Mouse (Mus musculus) embryo, embryonic 10.5 days (tissue): ENCODE measurements at regions not wholly inside any gene's neighbourhood (a gene's known extent, or its start where the extent isn't known, plus 50 kb on each side); places are given as distances from the start of the nearest gene placed in this dataset.

Experiments
- DNase-seq: peaks from one replicate; pipeline ENCODE4 v3.0.0-alpha.2; 2015; ENCODE audit warnings: low spot score

DNA sequence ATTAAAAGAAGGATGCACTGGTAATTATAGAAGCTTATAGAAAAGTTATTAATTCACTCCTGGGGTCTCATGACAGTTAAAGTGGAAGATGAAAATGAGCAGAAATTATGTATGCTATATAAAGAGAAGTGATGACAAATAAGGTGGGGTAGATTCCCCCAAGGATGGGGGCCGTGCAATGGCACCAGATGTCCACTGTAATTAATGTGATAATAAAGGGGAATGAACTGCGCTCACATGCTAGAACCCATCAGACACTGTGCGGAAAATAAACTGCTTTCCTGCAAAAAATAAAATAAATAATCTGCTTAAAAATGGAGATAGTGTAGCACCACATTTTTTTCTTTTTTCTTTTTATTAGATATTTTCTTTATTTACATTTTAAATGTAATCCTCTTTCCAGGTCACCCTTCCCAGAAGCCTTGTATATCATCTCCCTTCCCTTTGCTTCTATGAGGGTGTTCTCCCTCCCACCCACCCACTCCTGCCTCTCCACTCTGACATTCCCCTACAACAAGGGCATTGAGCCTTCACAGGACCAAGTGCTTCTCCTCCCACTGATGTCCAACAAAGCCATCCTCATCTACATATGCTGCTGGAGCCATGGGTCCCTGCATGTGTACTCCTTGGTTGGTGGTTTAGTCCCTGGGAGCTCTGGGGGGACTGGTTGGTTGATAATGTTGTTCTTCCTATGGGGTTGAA is 934.0 kb upstream of the Pcdh20 start:
- DNase-seq = no peak

DNA sequence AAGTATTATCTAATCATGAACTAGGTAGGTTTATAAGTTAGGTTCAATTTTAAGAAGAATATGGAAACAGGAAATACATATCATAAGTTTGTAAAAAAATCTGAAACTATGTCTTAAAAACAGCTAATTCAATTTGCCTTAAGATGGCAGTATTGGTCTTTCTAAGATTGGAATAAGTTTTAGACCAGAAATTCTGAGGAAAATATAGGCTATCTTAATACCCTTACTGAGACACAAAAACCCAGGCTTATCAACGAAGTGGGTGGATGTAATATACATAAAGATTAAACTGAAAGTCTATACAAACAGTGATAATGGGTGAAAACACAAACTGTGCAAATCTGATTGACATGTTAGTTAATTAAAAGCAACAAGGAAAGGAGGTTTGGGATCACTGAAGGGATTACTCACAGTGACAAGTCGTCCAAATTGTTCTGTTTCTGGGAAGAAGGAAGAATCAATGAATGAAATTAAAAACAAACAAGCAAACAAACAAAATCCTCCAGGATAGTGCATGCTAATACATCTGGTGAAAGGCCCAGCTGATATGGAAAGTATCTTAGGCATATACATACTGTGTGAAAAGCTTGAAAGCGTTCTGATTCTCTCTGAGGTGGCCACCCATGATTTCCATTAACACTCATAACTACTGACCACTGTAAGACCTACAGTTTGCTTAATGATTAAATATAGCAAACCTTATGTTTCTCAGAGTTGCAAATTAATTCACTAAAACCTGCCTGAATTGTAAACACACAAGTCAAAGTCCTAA is 931.6 kb upstream of the Pcdh20 start:
- DNase-seq = peak; percentile 7

DNA sequence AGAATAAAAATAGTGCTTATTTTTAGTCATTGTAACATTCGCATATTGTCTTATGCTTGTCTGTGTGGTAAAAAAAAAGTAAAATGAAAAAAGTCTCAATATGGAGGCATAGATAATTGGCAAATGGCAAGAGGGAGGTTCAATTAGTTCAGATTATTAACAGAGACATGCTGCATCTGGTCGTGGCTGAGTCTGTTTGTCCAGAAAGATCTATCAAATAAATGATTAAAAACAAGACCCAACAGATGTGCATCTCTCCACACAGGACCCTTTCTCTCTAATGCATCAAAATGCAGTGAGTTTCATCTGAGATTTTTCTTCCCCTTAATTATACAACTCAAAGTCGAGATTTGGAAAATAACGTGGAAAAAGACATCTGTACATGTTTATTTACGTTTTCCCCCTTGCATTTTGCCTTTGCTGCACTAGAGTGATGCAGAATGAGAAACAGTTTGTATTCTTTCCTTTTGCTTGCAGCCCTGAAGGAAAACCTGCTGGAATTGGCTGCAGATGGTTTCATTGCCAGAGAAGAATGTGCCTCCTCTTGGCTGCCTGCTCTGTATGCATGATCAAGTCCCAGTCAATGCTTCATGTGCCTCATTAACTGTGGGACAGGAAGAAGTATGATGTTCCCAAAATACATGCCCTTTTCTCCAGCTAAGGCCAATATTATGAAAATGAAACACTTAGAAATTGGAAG is 886.0 kb upstream of the Pcdh20 start:
- peak; percentile 10 for DNase-seq

DNA sequence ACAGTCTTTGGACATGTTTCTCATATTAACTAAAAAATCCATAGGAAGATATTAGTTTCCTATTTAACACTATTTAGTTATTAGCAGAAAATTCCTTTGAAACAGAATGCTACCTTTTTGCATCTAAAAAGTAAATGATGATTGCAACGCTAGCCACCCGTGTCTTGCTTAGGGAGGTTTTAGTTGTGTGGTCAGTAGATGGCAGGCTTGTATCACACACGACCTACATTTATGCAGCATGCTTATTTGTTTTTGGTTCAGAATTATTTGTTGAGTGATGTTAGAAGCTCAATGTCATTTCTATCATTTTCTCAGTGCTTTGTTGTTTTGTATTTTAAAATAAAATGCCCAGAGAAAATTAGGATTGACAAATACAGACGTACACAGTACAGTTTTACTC is 876.8 kb upstream of the Pcdh20 start:
- DNase-seq = peak; percentile 49

DNA sequence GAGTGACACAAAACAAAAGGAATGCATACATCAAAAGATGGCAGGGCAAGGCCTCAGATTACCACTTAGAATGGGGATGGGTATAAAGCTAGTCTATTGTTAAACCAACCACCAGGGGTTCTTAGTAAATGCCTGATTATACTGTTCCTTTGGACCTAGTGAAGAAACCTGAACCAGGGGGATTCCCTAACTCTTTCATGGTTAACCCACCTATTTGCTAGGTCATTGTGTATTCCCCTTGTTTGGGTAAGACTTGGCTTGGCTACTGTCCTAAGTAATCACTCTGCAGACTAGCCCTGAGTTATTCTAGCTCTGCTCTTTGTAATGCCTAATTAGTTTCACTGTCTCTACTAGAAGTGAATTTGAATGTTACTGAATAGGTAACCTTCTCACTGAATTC is 853.9 kb upstream of the Pcdh20 start:
- no peak for DNase-seq

DNA sequence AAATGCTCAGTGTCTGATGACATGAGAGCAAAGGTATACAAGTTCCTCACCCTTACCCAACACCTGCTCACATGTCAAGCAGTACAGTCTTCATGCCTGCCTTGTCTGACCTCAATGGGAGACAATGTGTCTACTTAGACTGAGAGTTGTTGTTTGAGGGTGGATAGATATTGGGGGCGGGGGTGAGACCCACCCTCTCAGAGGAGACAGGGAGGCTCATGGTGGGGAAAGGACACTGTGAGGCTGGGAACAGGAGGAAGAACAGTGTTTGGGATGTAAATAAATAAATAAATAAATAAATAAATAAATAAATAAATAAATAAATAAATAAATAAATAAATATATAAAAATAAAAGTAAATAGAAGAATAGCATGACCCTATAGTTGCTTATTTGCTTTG is 837.3 kb upstream of the Pcdh20 start:
- no peak for DNase-seq
